In the genomic region with DNA sequence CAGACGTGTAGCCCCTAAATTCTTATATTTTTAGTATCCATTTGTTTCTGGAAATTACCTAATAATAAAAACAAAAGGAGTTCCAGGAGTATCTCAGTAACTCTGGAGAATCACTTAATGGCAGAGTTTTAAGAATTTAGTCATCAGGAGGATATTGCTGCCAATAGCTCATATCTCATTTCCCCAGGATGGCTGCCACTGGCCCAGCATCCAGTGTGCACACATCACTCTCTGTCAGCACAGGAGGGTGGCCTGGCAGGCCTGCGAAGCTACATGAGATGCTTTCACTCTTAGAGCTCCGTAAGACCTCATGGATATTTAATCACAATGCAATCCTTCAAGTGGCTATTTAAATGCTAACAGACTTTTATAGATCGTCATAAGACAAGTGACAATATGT, we compare ENCODE assay signal across 21 mouse cellular contexts. TPM values are rescaled to one million over a fixed set of nuclear protein-coding genes. Genes with fewer than 3 reads are reported as not detected.
DNase-seq lines count a peak whose midpoint lies in the region; ATAC-seq and TF ChIP-seq lines count a peak whose summit lies in the region.
"Had no signal": no experiment of that assay in that cellular context is flagged by ENCODE, and none has a peak within 500 bp of the region (broad histone marks: within the 10 kb centered on the region; RNA-seq: fewer than 3 reads in every experiment).

No protein-coding gene starts in this region.

- no peaks in the 10 kb centered on the region for H3K36me3 ChIP-seq in midbrain, embryonic 14.5 days (ENCODE audit: control insufficient read depth, insufficient read depth, low read length)
- H3K36me3 ChIP-seq in midbrain, embryonic 10.5 days, result no peaks in the 10 kb centered on the region
- H3K36me3 ChIP-seq in heart, postnatal 0 days (replicated peaks; ENCODE audit: control insufficient read depth, insufficient read depth, low read length), result peaks cover 20% of the 10 kb centered on the region; the same call in 1 of the 2 replicates

- no peak for TF ChIP-seq EP300 in heart, postnatal 0 days (IDR thresholded peaks at IDR 0.05; ENCODE audit: low read depth)

- DNase-seq in gastrocnemius, adult 18-20 months (ENCODE audit: low spot score), result peak; percentile 17
- DNase-seq in gastrocnemius, postnatal 4 days (ENCODE audit: low spot score in 2 of 2), result no peak
- peak; percentile 21 for DNase-seq in midbrain, embryonic 14.5 days
- DNase-seq in midbrain, embryonic 10.5 days (ENCODE audit: low spot score), result no peak
- DNase-seq in heart, postnatal 0 days (ENCODE audit: low spot score), result peak; percentile 31
- DNase-seq in ovary, postnatal 14 days (ENCODE audit: low spot score), result no peak
- DNase-seq in kidney, adult 8-10 months, result no peak
- DNase-seq in embryo, embryonic 11 days, result no peak
- DNase-seq: adrenal gland, postnatal 25 days; cerebellum, adult 18-20 months; forebrain, postnatal 0 days; liver; liver, postnatal 0 days; lung, postnatal 14 days; right cerebral cortex, postnatal 25 days; thymus, postnatal 14 days had no signal

- 27% methylated on average over 4 of the region's 4 CpGs for WGBS in midbrain, embryonic 14.5 days
- WGBS in midbrain, embryonic 10.5 days, result 59% methylated on average over 4 of the region's 4 CpGs
- WGBS in heart, postnatal 0 days, result 46% methylated on average over 4 of the region's 4 CpGs

- H3K27me3 ChIP-seq in midbrain, embryonic 14.5 days (ENCODE audit: control insufficient read depth, insufficient read depth, low read length), result no peaks in the 10 kb centered on the region
- peaks cover 37% of the 10 kb centered on the region for H3K27me3 ChIP-seq in midbrain, embryonic 10.5 days (ENCODE audit: low read depth, poor library complexity, severe bottlenecking)
- no peaks in the 10 kb centered on the region for H3K27me3 ChIP-seq in heart, postnatal 0 days (ENCODE audit: control insufficient read depth, insufficient read depth, low read length)
- H3K27me3 ChIP-seq: CH12.LX; megakaryocyte, embryonic 14.5 days had no signal

- H3K4me2 ChIP-seq in midbrain, embryonic 14.5 days (ENCODE audit: low read length), result no peak overlapping the region
- H3K4me2 ChIP-seq in heart, postnatal 0 days (ENCODE audit: low read depth, low read length), result no peak overlapping the region

- no peak for TF ChIP-seq CTCF in heart, postnatal 0 days (IDR thresholded peaks at IDR 0.05; ENCODE audit: low read depth)

- no peak overlapping the region for H3K4me3 ChIP-seq in midbrain, embryonic 14.5 days (replicated peaks; ENCODE audit: low read depth, low read length)
- H3K4me3 ChIP-seq in midbrain, embryonic 10.5 days, result no peak overlapping the region
- H3K4me3 ChIP-seq in heart, postnatal 0 days (ENCODE audit: low read depth, low read length), result no peak overlapping the region
- H3K4me3 ChIP-seq: layer of hippocampus, adult 2 months; megakaryocyte, embryonic 14.5 days had no signal

- peak overlapping the region; percentile 49; the same call in 1 of the 2 replicates for H3K27ac ChIP-seq in midbrain, embryonic 14.5 days (replicated peaks; ENCODE audit: low read depth, low read length)
- H3K27ac ChIP-seq in midbrain, embryonic 10.5 days (replicated peaks), result no peak overlapping the region
- peak overlapping the region; percentile 45; the same call in 1 of the 2 replicates for H3K27ac ChIP-seq in heart, postnatal 0 days (ENCODE audit: low read depth)
- H3K27ac ChIP-seq: kidney, postnatal 0 days; layer of hippocampus, adult 2 months; stomach, postnatal 0 days had no signal

- no peak for ATAC-seq in midbrain, embryonic 14.5 days (ENCODE audit: low FRiP score, low TSS enrichment)
- ATAC-seq in heart, postnatal 0 days (ENCODE audit: insufficient read depth, low read depth), result peak; percentile 51
- ATAC-seq: forebrain, postnatal 0 days; liver, postnatal 0 days had no signal

- H3K9me3 ChIP-seq in midbrain, embryonic 14.5 days (ENCODE audit: control insufficient read depth, low read length), result no peaks in the 10 kb centered on the region
- no peaks in the 10 kb centered on the region for H3K9me3 ChIP-seq in midbrain, embryonic 10.5 days (replicated peaks)
- H3K9me3 ChIP-seq in heart, postnatal 0 days (replicated peaks; ENCODE audit: control insufficient read depth, low read length), result no peaks in the 10 kb centered on the region
- H3K9me3 ChIP-seq: megakaryocyte, embryonic 14.5 days had no signal

- H3K4me1 ChIP-seq in midbrain, embryonic 14.5 days (ENCODE audit: control insufficient read depth, insufficient read depth, low read length), result peaks cover 4% of the 10 kb centered on the region; the same call in 1 of the 2 replicates
- H3K4me1 ChIP-seq in midbrain, embryonic 10.5 days, result peaks cover 61% of the 10 kb centered on the region
- peaks cover 5% of the 10 kb centered on the region; the same call in 1 of the 2 replicates for H3K4me1 ChIP-seq in heart, postnatal 0 days (ENCODE audit: control insufficient read depth, insufficient read depth)

- no peak overlapping the region for H3K9ac ChIP-seq in midbrain, embryonic 14.5 days (replicated peaks; ENCODE audit: low read length)
- H3K9ac ChIP-seq in heart, postnatal 0 days (replicated peaks; ENCODE audit: low read depth, low read length), result no peak overlapping the region
- H3K9ac ChIP-seq: forebrain, postnatal 0 days; liver, postnatal 0 days had no signal

RNA-seq across cellular contexts. Expression of a gene that starts 34.0 kb away (rescaled TPM):
- total RNA-seq in gastrocnemius, adult 18-20 months (2021), result 1 to 10 TPM; 6.6 to 9.1 TPM
- total RNA-seq in gastrocnemius, postnatal 4 days (2021), result 10 to 100 TPM in 1 of 2 experiments, 1 to 10 TPM in 1; 7.1 to 10.3 TPM
- 5.5 and 6.6 TPM in 2 replicates for polyA plus RNA-seq in midbrain, embryonic 14.5 days (2014; fragmentation: Nextera tagmentation; extraction: Ambion mirVana)
- polyA plus RNA-seq in midbrain, embryonic 10.5 days (2016; fragmentation: Nextera tagmentation; extraction: Ambion mirVana), result 5.0 and 5.2 TPM in 2 replicates
- total RNA-seq in heart, postnatal 0 days (2014; rRNA removed; ENCODE audit: low replicate concordance), result 5.0 and 8.1 TPM in 2 replicates
- 2.0 and 2.6 TPM in 2 replicates for polyA plus RNA-seq in heart, postnatal 0 days (2015; fragmentation: Nextera tagmentation; extraction: Ambion mirVana)

Comparison
In these comparisons a context has a peak if more than half of its experiments do, and no peak if none do; other contexts are left out.
1. DNase-seq: peak in gastrocnemius, adult 18-20 months (single experiment), midbrain, embryonic 14.5 days (single experiment) and heart, postnatal 0 days (single experiment); none in gastrocnemius, postnatal 4 days (0 of 2), midbrain, embryonic 10.5 days (single experiment), ovary, postnatal 14 days (single experiment), kidney, adult 8-10 months (0 of 2) and embryo, embryonic 11 days (single experiment).